Mouse (Mus musculus): ENCODE measurements at regions not wholly inside any gene's neighbourhood (a gene's known extent, or its start where the extent isn't known, plus 50 kb on each side); places are given as distances from the start of the nearest gene placed in this dataset.

DNA sequence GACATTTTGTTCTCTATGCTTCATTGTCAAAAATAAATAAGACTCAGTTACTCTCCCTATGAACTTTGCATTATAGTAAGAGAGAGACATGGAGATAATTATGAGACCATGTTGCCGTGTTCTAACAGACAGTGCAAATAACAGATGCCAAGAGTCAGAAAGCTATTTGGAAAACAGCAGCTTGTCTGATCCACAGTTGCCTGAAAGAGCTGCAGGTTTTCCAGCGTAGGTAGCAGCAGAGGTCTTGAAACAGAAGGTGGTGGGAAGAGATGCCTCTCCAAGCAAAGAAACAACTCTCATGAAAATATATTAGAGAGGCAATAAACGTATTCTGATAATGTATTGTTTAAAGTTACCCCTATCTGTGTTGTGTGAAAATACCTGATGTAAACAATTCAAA, 793.5 kb downstream of the Kcna4 start:
- TF ChIP-seq CTCF (IDR thresholded peaks at IDR 0.05; ENCODE audit: borderline replicate concordance, extremely low read depth, insufficient read depth, insufficient read length) (no peak), POLR2A (IDR thresholded peaks at IDR 0.05; ENCODE audit: borderline replicate concordance, extremely low read depth, insufficient read depth, insufficient read length, poor library complexity, severe bottlenecking) (no peak)
